In genomic region chr4:86029486-86029885, GRCm38 (mm10) we compare ENCODE assay signal across 20 mouse cellular contexts.
DNase-seq lines count a peak whose midpoint lies in the region; ATAC-seq and TF ChIP-seq lines count a peak whose summit lies in the region.
"Had no signal": no experiment of that assay in that cellular context is flagged by ENCODE, and none has a peak within 500 bp of the region (broad histone marks: within the 10 kb centered on the region; RNA-seq: fewer than 3 reads in every experiment).

No protein-coding gene starts in this region.

- DNase-seq in adrenal gland, postnatal 10 days = peak; percentile 17
- no peak for DNase-seq in adrenal gland, postnatal 14 days
- DNase-seq in liver, adult 2 months (ENCODE audit: extremely low read depth, low read depth, low spot score) = peak; percentile 74
- DNase-seq in liver, embryonic 11.5 days (ENCODE audit: low spot score) = no peak
- no peak for DNase-seq in stomach, postnatal 0 days (ENCODE audit: low spot score)
- no peak for DNase-seq in spleen, postnatal 10 days (ENCODE audit: low spot score in 2 of 2)
- DNase-seq: adrenal gland, postnatal 25 days; cerebellum, adult 2 months; embryo, embryonic 11 days; gastrocnemius, postnatal 10 days; heart, adult 2 months had no signal

- 0 out of 2 replicates have a peak overlapping the region, but pooled peaks have one; percentile 34 for H3K27ac ChIP-seq in liver, adult 2 months (replicated peaks; ENCODE audit: insufficient read depth, low read depth, low read length)
- H3K27ac ChIP-seq in liver, embryonic 11.5 days (ENCODE audit: low read depth, low read length) = no peak overlapping the region
- peak overlapping the region; percentile 14; the same call in 1 of the 2 replicates for H3K27ac ChIP-seq in stomach, embryonic 15.5 days
- H3K27ac ChIP-seq in stomach, postnatal 0 days (replicated peaks) = no peak overlapping the region
- H3K27ac ChIP-seq: embryonic facial prominence, embryonic 12.5 days; forebrain, embryonic 10.5 days; heart, adult 2 months; heart, embryonic 15.5 days; hindbrain, embryonic 13.5 days; hindbrain, postnatal 0 days had no signal

- no peak overlapping the region for H3K4me3 ChIP-seq in liver, adult 2 months (ENCODE audit: insufficient read depth, low read depth, low read length)
- H3K4me3 ChIP-seq in liver, embryonic 11.5 days (ENCODE audit: low read depth, low read length) = no peak overlapping the region
- no peak overlapping the region for H3K4me3 ChIP-seq in stomach, embryonic 15.5 days (replicated peaks)
- H3K4me3 ChIP-seq in stomach, postnatal 0 days (ENCODE audit: low read depth, low read length) = no peak overlapping the region
- H3K4me3 ChIP-seq: embryonic facial prominence, embryonic 12.5 days; erythroblast, embryonic 14.5 days; forebrain, embryonic 10.5 days; heart, adult 2 months; heart, embryonic 15.5 days; hindbrain, embryonic 13.5 days had no signal

- no peak for TF ChIP-seq EP300 in stomach, postnatal 0 days (optimal IDR thresholded peaks at IDR 0.05)

- H3K4me2 ChIP-seq in liver, embryonic 11.5 days = no peak overlapping the region
- H3K4me2 ChIP-seq in stomach, embryonic 15.5 days = no peak overlapping the region
- H3K4me2 ChIP-seq in stomach, postnatal 0 days (replicated peaks; ENCODE audit: low read depth) = no peak overlapping the region
- H3K4me2 ChIP-seq: embryonic facial prominence, embryonic 12.5 days; heart, embryonic 11.5 days; heart, embryonic 15.5 days; hindbrain, embryonic 13.5 days had no signal

- TF ChIP-seq CTCF in liver, adult 2 months (IDR thresholded peaks at IDR 0.05; ENCODE audit: low read depth, low read length) = no peak
- TF ChIP-seq CTCF in stomach, postnatal 0 days (IDR thresholded peaks at IDR 0.05; ENCODE audit: low read depth) = no peak

- no peaks in the 10 kb centered on the region for H3K27me3 ChIP-seq in liver, adult 2 months (ENCODE audit: control insufficient read depth, insufficient read depth, low read length)
- H3K27me3 ChIP-seq in liver, embryonic 11.5 days (replicated peaks; ENCODE audit: control insufficient read depth, insufficient read depth, low read length) = no peaks in the 10 kb centered on the region
- H3K27me3 ChIP-seq in stomach, embryonic 15.5 days (replicated peaks) = no peaks in the 10 kb centered on the region
- no peaks in the 10 kb centered on the region for H3K27me3 ChIP-seq in stomach, postnatal 0 days (ENCODE audit: control insufficient read depth, insufficient read depth, low read length)
- H3K27me3 ChIP-seq: embryonic facial prominence, embryonic 12.5 days; heart, embryonic 15.5 days; hindbrain, embryonic 13.5 days had no signal

- H3K36me3 ChIP-seq in liver, adult 2 months (ENCODE audit: control insufficient read depth, insufficient read depth, low read length) = no peaks in the 10 kb centered on the region
- no peaks in the 10 kb centered on the region for H3K36me3 ChIP-seq in liver, embryonic 11.5 days (ENCODE audit: control insufficient read depth, insufficient read depth, low read length)
- no peaks in the 10 kb centered on the region for H3K36me3 ChIP-seq in stomach, embryonic 15.5 days
- H3K36me3 ChIP-seq in stomach, postnatal 0 days (ENCODE audit: control insufficient read depth, insufficient read depth, low read length) = no peaks in the 10 kb centered on the region
- H3K36me3 ChIP-seq: embryonic facial prominence, embryonic 12.5 days; forebrain, embryonic 10.5 days; heart, embryonic 15.5 days; hindbrain, embryonic 13.5 days had no signal

- ATAC-seq in liver, embryonic 11.5 days (replicated peaks; ENCODE audit: low FRiP score) = no peak
- ATAC-seq in stomach, embryonic 15.5 days (ENCODE audit: insufficient read depth, low FRiP score, low read depth) = no peak
- ATAC-seq in stomach, postnatal 0 days (ENCODE audit: low FRiP score, low TSS enrichment) = no peak
- ATAC-seq: forebrain, embryonic 14.5 days; hindbrain, postnatal 0 days had no signal

- H3K4me1 ChIP-seq in liver, adult 2 months (ENCODE audit: control insufficient read depth, insufficient read depth, low read length) = 0 out of 2 replicates have a peak, but pooled peaks cover 5% of the 10 kb centered on the region
- no peaks in the 10 kb centered on the region for H3K4me1 ChIP-seq in liver, embryonic 11.5 days (replicated peaks; ENCODE audit: control insufficient read depth, insufficient read depth, low read length)
- H3K4me1 ChIP-seq in stomach, embryonic 15.5 days = peaks cover 3% of the 10 kb centered on the region; the same call in 1 of the 2 replicates
- 0 out of 2 replicates have a peak, but pooled peaks cover 5% of the 10 kb centered on the region for H3K4me1 ChIP-seq in stomach, postnatal 0 days (replicated peaks; ENCODE audit: control insufficient read depth, insufficient read depth)
- H3K4me1 ChIP-seq: embryonic facial prominence, embryonic 12.5 days; heart, embryonic 15.5 days had no signal

- H3K9ac ChIP-seq in liver, adult 2 months (ENCODE audit: low read depth, low read length) = no peak overlapping the region
- H3K9ac ChIP-seq in liver, embryonic 11.5 days (ENCODE audit: low read depth, low read length) = no peak overlapping the region
- H3K9ac ChIP-seq in stomach, embryonic 15.5 days = no peak overlapping the region
- no peak overlapping the region for H3K9ac ChIP-seq in stomach, postnatal 0 days (ENCODE audit: low read length)
- H3K9ac ChIP-seq: embryonic facial prominence, embryonic 12.5 days; heart, embryonic 15.5 days; hindbrain, embryonic 13.5 days had no signal

- 36% methylated on average over 6 of the region's 6 CpGs for WGBS in liver, adult 2 months
- WGBS in liver, embryonic 11.5 days = 81% methylated on average over 6 of the region's 6 CpGs
- 59% methylated on average over 6 of the region's 6 CpGs for WGBS in stomach, embryonic 15.5 days
- WGBS in stomach, postnatal 0 days = 42% methylated on average over 6 of the region's 6 CpGs

- H3K9me3 ChIP-seq in liver, embryonic 11.5 days (ENCODE audit: control insufficient read depth, low read length) = no peaks in the 10 kb centered on the region
- H3K9me3 ChIP-seq in stomach, embryonic 15.5 days = no peaks in the 10 kb centered on the region
- no peaks in the 10 kb centered on the region for H3K9me3 ChIP-seq in stomach, postnatal 0 days (ENCODE audit: control insufficient read depth, low read length)
- H3K9me3 ChIP-seq: embryonic facial prominence, embryonic 12.5 days; forebrain, embryonic 10.5 days; heart, embryonic 15.5 days; hindbrain, embryonic 13.5 days had no signal

- H3K79me2 ChIP-seq in liver, adult 2 months (ENCODE audit: control insufficient read depth, insufficient read depth, low read length) = no peaks in the 10 kb centered on the region

- TF ChIP-seq POLR2A in liver, adult 2 months (IDR thresholded peaks at IDR 0.05; ENCODE audit: extremely low read depth, insufficient read depth, low read length) = no peak

Comparison
In these comparisons a context has a peak if more than half of its experiments do, and no peak if none do; other contexts are left out.
1. DNase-seq: peak in adrenal gland, postnatal 10 days (single experiment) and liver, adult 2 months (single experiment); none in adrenal gland, postnatal 14 days (single experiment), liver, embryonic 11.5 days (single experiment), stomach, postnatal 0 days (single experiment) and spleen, postnatal 10 days (0 of 2).
2. H3K27ac ChIP-seq: peak in liver, adult 2 months (single experiment) and stomach, embryonic 15.5 days (single experiment); none in liver, embryonic 11.5 days (single experiment) and stomach, postnatal 0 days (single experiment).